Mouse (Mus musculus) stomach, postnatal 0 days (tissue): ENCODE results near the gene Brca1.

ENCODE experiments used
- CTCF ChIP-seq: IDR thresholded peaks from 2 replicates; pipeline ENCODE4 v1.5.1; 2016; ENCODE audit warnings: antibody characterized with exemption, low read depth, mild to moderate bottlenecking, moderate library complexity
- EP300 ChIP-seq: optimal IDR thresholded peaks from 2 replicates; pipeline ENCODE3; 2016; ENCODE audit warnings: antibody characterized with exemption

GRCm38 (mm10) chr11:101472336-101472735 lies 79.4 kb downstream of the Brca1 start:
- TF ChIP-seq CTCF (no peak), EP300 (no peak)
